Mouse (Mus musculus) heart, postnatal 36 days (tissue): ENCODE measurements around the gene Tlx1. TPM values are rescaled to one million over a fixed set of nuclear protein-coding genes. Genes with fewer than 3 reads are reported as not detected.

Source experiments
- DNase-seq, 2 experiments: peaks; one replicate each; pipeline ENCODE4 v3.0.0; 2021 to 2022
- intact Hi-C: fragments of 180-260 bp; cut with DNase I; formaldehyde crosslinking; loops from one replicate; pipeline ENCODE4 v1.15.1; 2025
- total RNA-seq, 2 experiments: library from RNA; stranded (reverse); gene quantifications; 2 replicates each; pipeline ENCODE4 v1.2.3; 2021

Gene Tlx1
- total RNA-seq, result not detected

GRCm38 (mm10) chr19:45150490-45151181 lies at the start of gene Tlx1:
Gene Tlx1, plus strand, starts transcription at chr19:45150680.
- no peak for DNase-seq
- intact Hi-C loops, result no loop called here

GRCm38 (mm10) chr19:45105591-45105990 lies 44.9 kb upstream of the Tlx1 start:
- no peak for DNase-seq
- intact Hi-C loops, result no loop called here

GRCm38 (mm10) chr19:45106689-45107088 lies 43.8 kb upstream of the Tlx1 start:
- no peak for DNase-seq
- intact Hi-C loops, result no loop called here

GRCm38 (mm10) chr19:45110681-45111080 lies 39.8 kb upstream of the Tlx1 start:
- no peak for DNase-seq
- intact Hi-C loops, result no loop called here

- DNase-seq, result no peak
- intact Hi-C loops, result no loop called here
These were observed 38.0 kb upstream of the Tlx1 start for GRCm38 (mm10) chr19:45112444-45112843.

GRCm38 (mm10) chr19:45113791-45114460 lies 36.6 kb upstream of the Tlx1 start:
- no peak for DNase-seq
- intact Hi-C loops, result no loop called here

- intact Hi-C loops, result no loop called here
- no peak for DNase-seq
These were observed 35.7 kb upstream of the Tlx1 start for GRCm38 (mm10) chr19:45114772-45115171.

GRCm38 (mm10) chr19:45116798-45117197 lies 33.7 kb upstream of the Tlx1 start:
- intact Hi-C loops, result loop anchor here (1.0 kb wide), 1 partner anchor 45 kb away; no protein-coding TSS in a partner anchor
- peak; percentile 41 to 49 for DNase-seq

- intact Hi-C loops, result no loop called here
- no peak for DNase-seq
These were observed 18.4 kb upstream of the Tlx1 start for GRCm38 (mm10) chr19:45131966-45132628.

GRCm38 (mm10) chr19:45142531-45142930 lies 7.9 kb upstream of the Tlx1 start:
- no peak for DNase-seq
- intact Hi-C loops, result no loop called here

GRCm38 (mm10) chr19:45143214-45143895 lies 7.1 kb upstream of the Tlx1 start:
- intact Hi-C loops, result no loop called here
- no peak for DNase-seq

GRCm38 (mm10) chr19:45147071-45147470 lies 3.4 kb upstream of the Tlx1 start:
- intact Hi-C loops, result no loop called here
- no peak for DNase-seq

- intact Hi-C loops, result no loop called here
- DNase-seq, result no peak
These were observed 1.1 kb downstream of the Tlx1 start for GRCm38 (mm10) chr19:45151361-45152182.

- no peak for DNase-seq
- intact Hi-C loops, result no loop called here
These were observed 1.7 kb downstream of the Tlx1 start for GRCm38 (mm10) chr19:45152183-45152650.

GRCm38 (mm10) chr19:45153311-45154058 lies 3.0 kb downstream of the Tlx1 start:
- DNase-seq, result no peak

GRCm38 (mm10) chr19:45154059-45154386 lies 3.5 kb downstream of the Tlx1 start:
- intact Hi-C loops, result no loop called here
- DNase-seq, result no peak

More at GRCm38 (mm10) chr19:45153311-45154058, 3.0 kb downstream of the Tlx1 start:
- intact Hi-C loops, result no loop called here

GRCm38 (mm10) chr19:45154521-45154920 lies 4.0 kb downstream of the Tlx1 start:
- DNase-seq, result no peak
- intact Hi-C loops, result no loop called here

GRCm38 (mm10) chr19:45155141-45155790 lies 4.8 kb downstream of the Tlx1 start:
- intact Hi-C loops, result no loop called here
- DNase-seq, result no peak

- DNase-seq, result no peak
- intact Hi-C loops, result no loop called here
These were observed 5.3 kb downstream of the Tlx1 start for GRCm38 (mm10) chr19:45155791-45156186.
